Mouse (Mus musculus): ENCODE measurements around the gene Ces1c. TPM values are rescaled to one million over a fixed set of nuclear protein-coding genes. Genes with fewer than 3 reads are reported as not detected.

Ces1c gene
- polyA plus RNA-seq (2015; fragmentation: Nextera tagmentation; extraction: Ambion mirVana), result 11.9 and 12.7 TPM in 2 replicates

DNA sequence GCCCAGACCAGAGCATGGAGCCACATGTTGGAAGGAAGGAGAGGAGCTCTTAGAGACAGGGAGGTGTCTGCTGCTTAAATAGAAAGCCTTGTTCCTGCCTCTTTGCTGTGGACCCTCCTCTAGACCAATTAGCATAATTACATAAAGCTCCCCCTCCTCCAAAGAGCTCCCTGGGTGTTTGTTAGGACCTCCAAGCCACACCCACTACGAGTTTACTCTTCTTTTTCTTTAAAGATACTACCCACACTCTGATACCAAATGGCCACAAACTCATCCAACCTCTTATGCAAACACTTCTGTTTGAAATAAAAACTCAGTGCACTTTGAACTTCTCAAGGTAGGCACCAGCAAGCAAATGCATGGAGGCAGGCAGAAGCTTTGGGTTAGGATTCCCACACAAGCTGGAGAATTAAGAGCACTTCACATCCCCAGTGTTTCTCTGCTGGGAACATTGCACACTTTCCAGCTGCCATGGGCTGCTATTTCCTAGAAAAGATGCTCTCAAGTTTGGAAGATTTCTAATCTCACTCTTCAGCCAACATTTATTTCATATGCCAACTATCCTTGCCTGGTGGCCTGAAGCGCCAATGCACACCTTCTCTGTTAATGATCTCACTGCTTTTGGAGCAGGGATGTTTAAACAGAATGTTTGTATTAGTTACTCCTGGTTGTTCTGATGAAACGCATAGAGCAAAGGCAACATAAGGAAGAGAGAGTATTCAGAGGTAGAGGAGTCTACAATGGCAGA is at the start of gene Ces1c:
Gene Ces1c (minus strand): TSS at position 51 of the 748 bp plus-strand sequence.
- peak; percentile 16; the same call in 1 of the 2 replicates for ATAC-seq (ENCODE audit: low read depth)
- Histone ChIP-seq H3K4me1 (ENCODE audit: control insufficient read depth, low read depth, low read length) (no peaks in the 10 kb centered on the region), H3K9ac (ENCODE audit: low read depth, low read length) (no peak within 1 kb of the TSS), H3K9me3 (replicated peaks; ENCODE audit: control insufficient read depth, low read length) (no peaks in the 10 kb centered on the region), H3K4me2 (ENCODE audit: low read depth, low read length) (no peak within 1 kb of the TSS), H3K27me3 (ENCODE audit: control insufficient read depth, insufficient read depth, low read depth, low read length) (no peaks in the 10 kb centered on the region), H3K27ac (ENCODE audit: low read length) (no peak within 1 kb of the TSS), H3K4me3 (ENCODE audit: low read depth, low read length) (no peak within 1 kb of the TSS), H3K36me3 (ENCODE audit: control insufficient read depth, insufficient read depth) (no peaks in the 10 kb centered on the region)
- 47% methylated on average over 3 of the region's 3 CpGs for WGBS (ENCODE audit: insufficient replicate concordance)

DNA sequence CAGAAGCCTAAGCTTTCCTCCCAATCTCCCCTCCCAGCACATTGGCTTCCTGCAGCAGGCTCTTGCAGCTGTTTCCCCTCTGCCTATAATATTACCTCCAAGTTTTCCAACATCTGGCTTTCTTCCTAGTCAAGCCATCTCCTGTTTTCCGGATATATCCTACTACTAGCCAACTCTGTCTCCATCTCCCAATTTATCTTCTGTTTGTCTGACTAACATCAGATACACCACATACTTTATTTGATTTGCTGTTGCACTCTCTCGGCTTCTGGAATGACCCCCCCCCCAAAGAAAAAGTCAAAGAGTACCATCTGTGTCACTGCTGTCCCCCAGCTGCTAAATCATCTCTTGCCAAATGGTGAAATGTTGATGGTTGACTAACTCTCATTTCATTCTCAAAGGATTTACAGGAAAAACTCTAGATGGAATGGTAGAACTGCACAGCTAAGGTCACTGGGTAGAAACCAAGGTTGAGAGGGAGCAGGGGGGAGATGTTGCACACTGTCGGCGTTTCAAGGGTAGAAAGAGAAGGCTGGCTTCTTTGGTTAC is 49.6 kb upstream of the Ces1c start:
- no peaks in the 10 kb centered on the region for H3K9me3 ChIP-seq (replicated peaks; ENCODE audit: control insufficient read depth, low read length)
- H3K4me1 ChIP-seq (ENCODE audit: control insufficient read depth, low read depth, low read length), result no peaks in the 10 kb centered on the region
- no peak overlapping the region for H3K4me3 ChIP-seq (ENCODE audit: low read depth, low read length)
- no peak for ATAC-seq (ENCODE audit: low read depth)
- WGBS (ENCODE audit: insufficient replicate concordance), result 67% methylated on average over 4 of the region's 4 CpGs
- H3K4me2 ChIP-seq (ENCODE audit: low read depth, low read length), result no peak overlapping the region
- H3K9ac ChIP-seq (ENCODE audit: low read depth, low read length), result no peak overlapping the region
- no peak overlapping the region for H3K27ac ChIP-seq (ENCODE audit: low read length)
- H3K36me3 ChIP-seq (ENCODE audit: control insufficient read depth, insufficient read depth), result no peaks in the 10 kb centered on the region
- H3K27me3 ChIP-seq (ENCODE audit: control insufficient read depth, insufficient read depth, low read depth, low read length), result no peaks in the 10 kb centered on the region

DNA sequence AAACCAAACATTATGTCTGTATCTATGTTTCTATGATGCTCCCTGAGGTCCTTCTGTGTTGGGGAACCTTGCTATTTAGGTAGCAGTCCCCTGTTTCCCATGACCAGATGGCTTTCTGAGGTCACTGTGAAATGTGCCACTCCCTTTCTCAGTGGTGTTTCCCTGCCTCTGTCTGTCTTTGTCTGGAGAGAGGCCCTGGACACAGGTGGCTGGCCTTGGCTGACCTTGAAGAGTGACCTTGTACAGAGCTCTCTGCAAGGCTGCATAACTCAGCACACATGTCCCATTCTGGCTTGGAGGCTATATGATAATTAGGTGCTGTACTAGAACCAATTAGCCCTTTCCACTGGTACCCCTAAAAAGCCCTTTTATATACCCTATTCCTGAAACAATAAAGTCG is 45.5 kb upstream of the Ces1c start:
- Histone ChIP-seq H3K4me2 (ENCODE audit: low read depth, low read length) (no peak overlapping the region), H3K36me3 (ENCODE audit: control insufficient read depth, insufficient read depth) (no peaks in the 10 kb centered on the region), H3K4me3 (ENCODE audit: low read depth, low read length) (no peak overlapping the region), H3K4me1 (ENCODE audit: control insufficient read depth, low read depth, low read length) (no peaks in the 10 kb centered on the region), H3K27ac (ENCODE audit: low read length) (no peak overlapping the region), H3K27me3 (ENCODE audit: control insufficient read depth, insufficient read depth, low read depth, low read length) (no peaks in the 10 kb centered on the region), H3K9ac (ENCODE audit: low read depth, low read length) (no peak overlapping the region), H3K9me3 (replicated peaks; ENCODE audit: control insufficient read depth, low read length) (no peaks in the 10 kb centered on the region)
- no peak for ATAC-seq (ENCODE audit: low read depth)
- WGBS (ENCODE audit: insufficient replicate concordance), result 25% methylated on average over 1 of the region's 1 CpGs

DNA sequence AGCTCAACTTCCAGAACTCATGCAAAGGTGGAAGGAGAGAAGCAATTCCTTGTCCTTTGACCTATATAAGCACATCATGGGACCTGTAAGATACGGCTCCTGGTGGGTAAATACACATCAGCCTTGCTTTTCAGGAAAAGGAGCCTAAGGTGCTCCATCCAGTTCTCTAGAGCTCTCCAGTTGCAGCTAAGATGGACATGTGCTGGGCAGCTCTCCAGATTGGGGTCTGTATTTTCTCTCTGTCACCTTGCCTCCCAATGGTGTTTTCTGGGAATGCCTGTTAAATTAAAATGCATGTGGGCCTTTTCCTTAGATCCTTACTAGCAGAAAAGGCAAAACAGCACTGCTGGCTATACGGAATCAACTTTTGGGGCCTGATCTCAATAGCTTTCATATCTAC is 43.5 kb upstream of the Ces1c start:
- ATAC-seq (ENCODE audit: low read depth), result no peak
- WGBS (ENCODE audit: insufficient replicate concordance), result 53% methylated on average over 2 of the region's 2 CpGs
- no peaks in the 10 kb centered on the region for H3K36me3 ChIP-seq (ENCODE audit: control insufficient read depth, insufficient read depth)
- no peaks in the 10 kb centered on the region for H3K27me3 ChIP-seq (ENCODE audit: control insufficient read depth, insufficient read depth, low read depth, low read length)
- no peak overlapping the region for H3K4me2 ChIP-seq (ENCODE audit: low read depth, low read length)
- no peak overlapping the region for H3K27ac ChIP-seq (ENCODE audit: low read length)
- H3K4me3 ChIP-seq (ENCODE audit: low read depth, low read length), result no peak overlapping the region
- no peaks in the 10 kb centered on the region for H3K9me3 ChIP-seq (replicated peaks; ENCODE audit: control insufficient read depth, low read length)
- no peaks in the 10 kb centered on the region for H3K4me1 ChIP-seq (ENCODE audit: control insufficient read depth, low read depth, low read length)
- no peak overlapping the region for H3K9ac ChIP-seq (ENCODE audit: low read depth, low read length)

DNA sequence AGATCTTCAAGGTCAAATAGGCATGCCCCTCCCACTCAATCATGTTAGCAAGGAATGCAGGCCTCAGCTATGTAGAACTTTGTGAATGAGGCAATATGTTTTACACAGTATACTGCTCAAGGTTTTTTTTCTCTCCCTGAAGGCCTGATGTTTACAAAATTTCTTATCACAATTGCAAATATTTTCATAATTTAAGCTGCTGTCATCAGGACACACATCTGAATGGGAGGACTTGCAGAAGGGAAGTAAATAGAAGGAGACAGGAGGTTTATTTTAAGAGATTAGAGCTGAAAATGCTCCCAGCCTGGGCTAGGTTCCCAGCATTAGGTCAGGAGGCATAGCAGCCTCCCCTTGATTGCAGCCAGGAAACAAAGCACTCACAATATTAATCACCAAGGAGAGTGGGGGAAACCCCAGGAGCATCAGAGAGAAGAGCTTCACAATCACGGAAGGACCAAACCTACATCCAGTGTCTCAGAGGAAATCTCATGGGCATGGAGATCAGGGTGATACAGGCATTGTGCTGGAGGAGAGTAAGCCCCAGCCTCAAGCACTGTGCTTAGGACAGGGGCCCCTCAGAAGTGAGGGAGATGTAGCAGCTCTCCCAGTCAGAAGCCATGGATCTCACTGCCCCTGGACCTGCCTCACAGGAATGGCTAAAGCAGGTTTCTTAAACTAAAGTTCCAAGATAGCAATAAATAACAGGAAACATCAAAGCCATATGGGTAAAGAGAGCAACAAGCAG is 40.9 kb upstream of the Ces1c start:
- no peaks in the 10 kb centered on the region for H3K4me1 ChIP-seq (ENCODE audit: control insufficient read depth, low read depth, low read length)
- H3K4me3 ChIP-seq (ENCODE audit: low read depth, low read length), result no peak overlapping the region
- H3K36me3 ChIP-seq (ENCODE audit: control insufficient read depth, insufficient read depth), result no peaks in the 10 kb centered on the region
- H3K27me3 ChIP-seq (ENCODE audit: control insufficient read depth, insufficient read depth, low read depth, low read length), result no peaks in the 10 kb centered on the region
- H3K4me2 ChIP-seq (ENCODE audit: low read depth, low read length), result no peak overlapping the region
- H3K27ac ChIP-seq (ENCODE audit: low read length), result no peak overlapping the region
- no peaks in the 10 kb centered on the region for H3K9me3 ChIP-seq (replicated peaks; ENCODE audit: control insufficient read depth, low read length)
- no peak overlapping the region for H3K9ac ChIP-seq (ENCODE audit: low read depth, low read length)
- ATAC-seq (ENCODE audit: low read depth), result no peak
- WGBS (ENCODE audit: insufficient replicate concordance), result 43% methylated on average over 1 of the region's 1 CpGs

DNA sequence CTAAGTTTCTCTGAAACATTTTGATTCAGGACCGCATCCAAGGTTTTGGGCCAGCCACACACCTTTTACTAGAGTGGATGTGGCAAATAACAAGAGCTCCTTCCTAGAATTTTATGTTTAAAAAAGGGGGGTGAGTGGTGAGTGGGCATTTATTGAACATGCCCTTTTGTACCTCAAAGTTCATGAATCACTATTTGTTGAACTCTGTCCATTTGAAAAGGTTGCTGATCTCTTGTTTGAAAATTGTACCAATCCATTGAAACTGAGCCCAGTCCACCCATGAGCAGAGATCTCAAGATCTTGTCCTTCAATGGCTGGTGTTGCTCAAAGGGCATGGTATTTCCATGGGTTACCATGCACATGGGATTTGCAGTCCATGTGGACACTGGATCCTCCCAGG is 32.3 kb upstream of the Ces1c start:
- ATAC-seq (ENCODE audit: low read depth), result no peak
- no peak overlapping the region for H3K27ac ChIP-seq (ENCODE audit: low read length)
- WGBS (ENCODE audit: insufficient replicate concordance), result 57% methylated on average over 1 of the region's 1 CpGs
- no peaks in the 10 kb centered on the region for H3K4me1 ChIP-seq (ENCODE audit: control insufficient read depth, low read depth, low read length)
- no peak overlapping the region for H3K4me3 ChIP-seq (ENCODE audit: low read depth, low read length)
- no peaks in the 10 kb centered on the region for H3K9me3 ChIP-seq (replicated peaks; ENCODE audit: control insufficient read depth, low read length)
- H3K36me3 ChIP-seq (ENCODE audit: control insufficient read depth, insufficient read depth), result no peaks in the 10 kb centered on the region
- H3K9ac ChIP-seq (ENCODE audit: low read depth, low read length), result no peak overlapping the region
- H3K27me3 ChIP-seq (ENCODE audit: control insufficient read depth, insufficient read depth, low read depth, low read length), result no peaks in the 10 kb centered on the region
- no peak overlapping the region for H3K4me2 ChIP-seq (ENCODE audit: low read depth, low read length)

DNA sequence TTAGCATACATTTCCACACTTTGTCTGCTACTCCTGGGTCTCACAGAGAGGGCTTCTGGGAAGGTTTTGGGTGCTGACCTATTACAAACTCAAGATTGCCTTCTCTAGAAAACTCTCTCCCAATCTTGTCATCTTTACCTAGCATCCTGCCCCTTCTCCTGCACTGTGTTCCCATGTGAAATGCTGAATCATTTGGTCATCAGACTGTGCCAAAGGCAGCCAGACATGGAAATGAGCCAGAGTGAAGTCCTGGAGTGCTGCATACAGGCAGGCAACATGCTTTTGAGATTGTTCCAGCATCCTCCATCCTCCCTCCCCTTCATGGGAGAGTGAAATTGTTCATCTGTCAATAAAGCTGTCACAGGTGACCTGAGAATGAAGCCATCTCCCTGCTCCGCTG is 20.3 kb upstream of the Ces1c start:
- Histone ChIP-seq H3K36me3 (ENCODE audit: control insufficient read depth, insufficient read depth) (no peaks in the 10 kb centered on the region), H3K4me3 (ENCODE audit: low read depth, low read length) (no peak overlapping the region), H3K27ac (ENCODE audit: low read length) (no peak overlapping the region), H3K9me3 (replicated peaks; ENCODE audit: control insufficient read depth, low read length) (no peaks in the 10 kb centered on the region), H3K4me2 (ENCODE audit: low read depth, low read length) (no peak overlapping the region), H3K27me3 (ENCODE audit: control insufficient read depth, insufficient read depth, low read depth, low read length) (no peaks in the 10 kb centered on the region), H3K4me1 (ENCODE audit: control insufficient read depth, low read depth, low read length) (no peaks in the 10 kb centered on the region), H3K9ac (ENCODE audit: low read depth, low read length) (no peak overlapping the region)
- no peak for ATAC-seq (ENCODE audit: low read depth)
- WGBS (ENCODE audit: insufficient replicate concordance), result 53% methylated on average over 1 of the region's 1 CpGs

DNA sequence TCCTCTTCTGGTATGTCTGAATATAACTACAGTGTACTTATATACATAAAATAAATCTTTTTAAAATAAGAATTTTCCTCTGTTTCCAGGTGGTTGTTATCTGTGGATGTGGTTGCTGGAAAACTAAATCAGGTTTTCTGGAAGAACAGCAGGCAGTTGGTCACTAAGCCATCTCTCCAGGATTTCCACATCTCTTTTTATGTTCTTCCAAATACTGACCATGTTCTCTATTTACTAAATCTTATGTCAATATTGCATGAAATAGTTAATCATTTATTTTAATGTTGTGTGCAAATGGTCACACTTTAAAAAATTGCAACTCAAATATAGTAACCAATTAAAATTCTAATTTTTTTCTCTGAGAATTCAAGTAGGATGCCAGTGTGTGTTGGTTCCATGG is 16.2 kb upstream of the Ces1c start:
- Histone ChIP-seq H3K9me3 (replicated peaks; ENCODE audit: control insufficient read depth, low read length) (no peaks in the 10 kb centered on the region), H3K9ac (ENCODE audit: low read depth, low read length) (no peak overlapping the region), H3K4me1 (ENCODE audit: control insufficient read depth, low read depth, low read length) (no peaks in the 10 kb centered on the region), H3K27me3 (ENCODE audit: control insufficient read depth, insufficient read depth, low read depth, low read length) (no peaks in the 10 kb centered on the region), H3K36me3 (ENCODE audit: control insufficient read depth, insufficient read depth) (no peaks in the 10 kb centered on the region), H3K4me2 (ENCODE audit: low read depth, low read length) (no peak overlapping the region), H3K27ac (ENCODE audit: low read length) (no peak overlapping the region), H3K4me3 (ENCODE audit: low read depth, low read length) (no peak overlapping the region)
- ATAC-seq (ENCODE audit: low read depth), result no peak

DNA sequence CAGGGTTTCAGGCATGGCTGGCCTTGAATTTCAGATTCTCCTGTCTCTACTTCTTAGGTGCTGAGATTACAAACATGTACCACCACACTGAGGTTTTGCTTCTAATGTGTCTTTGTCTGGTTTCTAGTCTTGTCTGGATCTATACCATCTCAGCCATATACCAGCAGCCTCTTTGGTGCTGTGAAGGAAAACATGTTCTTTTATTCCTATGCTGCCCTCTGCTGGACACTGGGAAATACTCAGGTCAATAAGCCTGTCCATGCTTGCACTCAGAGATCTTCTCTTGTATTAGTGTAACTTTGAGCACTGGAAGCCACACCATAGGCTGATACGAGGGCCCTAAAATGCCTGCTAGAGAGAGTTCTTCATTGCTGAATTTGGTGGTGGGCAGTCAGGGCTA is 9.6 kb upstream of the Ces1c start:
- no peak overlapping the region for H3K9ac ChIP-seq (ENCODE audit: low read depth, low read length)
- H3K4me2 ChIP-seq (ENCODE audit: low read depth, low read length), result no peak overlapping the region
- no peak overlapping the region for H3K27ac ChIP-seq (ENCODE audit: low read length)
- no peak for ATAC-seq (ENCODE audit: low read depth)
- no peak overlapping the region for H3K4me3 ChIP-seq (ENCODE audit: low read depth, low read length)
- H3K4me1 ChIP-seq (ENCODE audit: control insufficient read depth, low read depth, low read length), result no peaks in the 10 kb centered on the region
- no peaks in the 10 kb centered on the region for H3K27me3 ChIP-seq (ENCODE audit: control insufficient read depth, insufficient read depth, low read depth, low read length)
- no peaks in the 10 kb centered on the region for H3K9me3 ChIP-seq (replicated peaks; ENCODE audit: control insufficient read depth, low read length)
- H3K36me3 ChIP-seq (ENCODE audit: control insufficient read depth, insufficient read depth), result no peaks in the 10 kb centered on the region
- WGBS (ENCODE audit: insufficient replicate concordance), result 35% methylated on average over 1 of the region's 1 CpGs
